Mouse (Mus musculus) left cerebral cortex, adult 18-20 months (tissue): ENCODE measurements around the gene Krt15. TPM values are rescaled to one million over a fixed set of nuclear protein-coding genes. Genes with fewer than 3 reads are reported as not detected.

Source experiments
- DNase-seq, 2 experiments: peaks; one replicate each; pipeline ENCODE4 v3.0.0; 2021 to 2022; ENCODE audit warnings: low spot score in 2 of 2, mixed read lengths in 1 of 2
- total RNA-seq, 2 experiments: library from RNA; stranded (reverse); gene quantifications; 2 replicates each; pipeline ENCODE4 v1.2.3; 2021

Krt15 gene
- total RNA-seq, 2 experiments from 2014 or later: not detected

GRCm38 (mm10) chr11:100136559-100136958 lies 831 bp upstream of the Krt15 start:
- no peak for DNase-seq

- no peak for DNase-seq
These were observed 10.8 kb downstream of the Krt15 start for GRCm38 (mm10) chr11:100124901-100125300.

- no peak for DNase-seq
These were observed 14.3 kb downstream of the Krt15 start, which contains the start of gene Krt13 for GRCm38 (mm10) chr11:100121466-100121865. Krt13 (minus strand) TSS chr11:100121566.

GRCm38 (mm10) chr11:100120331-100120730 lies 15.4 kb downstream of the Krt15 start:
- DNase-seq: no peak

GRCm38 (mm10) chr11:100113742-100114029 lies 22.0 kb downstream of the Krt15 start:
- no peak for DNase-seq

- DNase-seq: no peak
These were observed 22.6 kb downstream of the Krt15 start for GRCm38 (mm10) chr11:100112935-100113741.

GRCm38 (mm10) chr11:100105576-100106122 lies 30.1 kb downstream of the Krt15 start, which contains the start of gene Krt36:
Krt36 (minus strand) TSS chr11:100105626.
- no peak for DNase-seq

GRCm38 (mm10) chr11:100102693-100103429 lies 32.9 kb downstream of the Krt15 start:
- DNase-seq: no peak

GRCm38 (mm10) chr11:100100391-100100790 lies 35.3 kb downstream of the Krt15 start:
- DNase-seq: no peak

- no peak for DNase-seq
These were observed 37.9 kb downstream of the Krt15 start for GRCm38 (mm10) chr11:100097819-100098218.

- no peak for DNase-seq
These were observed 39.6 kb downstream of the Krt15 start, which contains the start of gene Krt35 for GRCm38 (mm10) chr11:100096141-100096540. Krt35 (minus strand) TSS chr11:100096241.

- no peak for DNase-seq
These were observed 47.2 kb downstream of the Krt15 start for GRCm38 (mm10) chr11:100088378-100089025.

GRCm38 (mm10) chr11:100087861-100088260 lies 47.9 kb downstream of the Krt15 start, which contains the start of gene Krt32:
Krt32 (minus strand) TSS chr11:100088226.
- DNase-seq: no peak

Other genes with a start within 250 kb of the Krt15 start
- gene Krtap31-1, start 228.0 kb downstream of the Krt15 start, total RNA-seq: not detected
- gene Gm11565, start 221.2 kb downstream of the Krt15 start, total RNA-seq: not detected
- not detected for gene Krtap31-2, start 199.6 kb downstream of the Krt15 start, total RNA-seq
- gene Krtap9-5, start 187.5 kb downstream of the Krt15 start, total RNA-seq: not detected
- gene Krtap29-1, start 156.9 kb downstream of the Krt15 start, total RNA-seq: not detected
- gene Krtap16-1, start 149.3 kb downstream of the Krt15 start, total RNA-seq: not detected
- gene Krtap17-1, start 141.9 kb downstream of the Krt15 start, total RNA-seq: not detected
- gene Krt33a, start 119.7 kb downstream of the Krt15 start, total RNA-seq: not detected
- gene Krt33b, start 106.1 kb downstream of the Krt15 start, total RNA-seq: not detected
- gene Krt34, start 94.4 kb downstream of the Krt15 start, total RNA-seq: not detected
- gene Krt31, start 85.4 kb downstream of the Krt15 start, total RNA-seq: not detected
- not detected for gene Krt32, start 47.7 kb downstream of the Krt15 start, total RNA-seq
- not detected for gene Krt35, start 39.7 kb downstream of the Krt15 start, total RNA-seq
- not detected for gene Krt36, start 30.3 kb downstream of the Krt15 start, total RNA-seq
- gene Krt13, start 14.4 kb downstream of the Krt15 start, total RNA-seq: not detected
- gene Krt19, start 12.7 kb upstream of the Krt15 start, total RNA-seq: not detected
- 1 to 10 TPM; 3.8 to 4.9 TPM for gene Krt9, start 57.3 kb upstream of the Krt15 start, total RNA-seq
- gene Krt14, start 71.6 kb upstream of the Krt15 start, total RNA-seq: not detected
- gene Krt16, start 113.0 kb upstream of the Krt15 start, total RNA-seq: not detected
- under 1 TPM in 1 of 2 experiments, not detected in 1; 0.28 TPM for gene Krt17, start 125.1 kb upstream of the Krt15 start, total RNA-seq
- gene Krt42, start 133.9 kb upstream of the Krt15 start, total RNA-seq: under 1 TPM in 1 of 2 experiments, not detected in 1; 0.35 TPM
- 100 to 1,000 TPM; 831 to 849 TPM for gene Eif1, start 184.0 kb upstream of the Krt15 start, total RNA-seq
- not detected for gene Gast, start 198.5 kb upstream of the Krt15 start, total RNA-seq
- 100 to 1,000 TPM; 147 to 179 TPM for gene Hap1, start 220.2 kb upstream of the Krt15 start, total RNA-seq